Mouse (Mus musculus) ES-Bruce4 (cell line): ENCODE data around the gene Rab11fip5.

Source experiments
- CTCF ChIP-seq: IDR thresholded peaks from one replicate; pipeline ENCODE4 v1.8.1; 2011; ENCODE audit warnings: low read depth, low read length
- EP300 ChIP-seq: IDR thresholded peaks from 2 replicates; pipeline ENCODE4 v1.6.1; 2011; ENCODE audit warnings: low read depth, low read length; ENCODE audit not compliant: insufficient read depth
- POLR2A ChIP-seq: IDR thresholded peaks from one replicate; pipeline ENCODE4 v1.8.1; 2011; ENCODE audit warnings: low read length; ENCODE audit not compliant: insufficient read depth

- TF ChIP-seq CTCF: no peak
- no peak for TF ChIP-seq POLR2A
- no peak for TF ChIP-seq EP300
Observed at GRCm38 (mm10) chr6:85415829-85416228, 41.4 kb upstream of the Rab11fip5 start.
